Mouse (Mus musculus) central nervous system, embryonic 11.5 days (tissue): ENCODE data around the gene Osgep. TPM values are rescaled to one million over a fixed set of nuclear protein-coding genes. Genes with fewer than 3 reads are reported as not detected.

Experiments used
- polyA plus RNA-seq: library from polyadenylated mRNA; depleted of rRNA; stranded (reverse); fragments of >200 nt; gene quantifications from 2 replicates; pipeline ENCODE4 v1.2.3, GENCODE M21; 2012; rRNA removed

Gene Osgep
- 116 and 147 TPM in 2 replicates for polyA plus RNA-seq

DNA sequence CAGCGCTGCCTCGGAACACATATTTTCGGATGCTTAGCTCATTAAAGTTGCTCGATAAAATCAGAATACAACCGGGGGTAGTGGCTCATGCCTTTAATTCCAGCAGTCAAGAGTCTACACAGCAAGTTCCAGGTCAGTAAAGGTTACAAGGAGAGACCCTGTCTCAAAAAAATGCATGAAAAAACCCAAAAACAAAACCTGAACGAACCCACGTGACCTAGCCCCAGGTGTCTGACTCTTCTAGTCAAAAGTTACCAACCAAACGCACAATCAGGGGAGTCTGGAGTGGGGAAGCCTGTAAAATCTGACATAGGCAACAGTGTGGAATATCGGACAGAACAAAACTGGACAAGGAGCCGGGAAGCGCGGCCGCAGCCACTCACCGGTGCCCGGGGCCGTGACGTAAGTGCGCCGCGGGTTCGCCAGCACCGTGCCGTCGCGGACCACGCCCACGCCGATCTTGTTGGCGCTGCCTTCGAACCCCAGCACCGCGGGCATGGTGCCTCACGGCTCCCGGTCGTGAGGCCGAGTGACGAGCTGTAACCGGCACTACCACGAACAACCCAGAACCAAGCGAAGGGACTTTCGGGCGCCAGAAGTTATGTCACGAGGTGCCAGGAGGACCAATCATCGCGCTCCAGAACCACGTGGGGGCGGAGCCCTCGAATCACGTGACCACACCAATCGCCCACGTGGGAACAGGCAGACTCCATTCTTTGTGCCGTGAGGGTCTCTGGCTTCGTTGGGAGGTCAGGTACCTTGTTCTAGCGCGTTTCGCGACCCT is at the start of gene Osgep, which contains the start of gene Apex1:
Osgep (minus strand) TSS at position 613 of the 784 bp plus-strand sequence.
Apex1 (plus strand) TSS at position 688 of the 784 bp plus-strand sequence.

GRCm38 (mm10) chr14:50955942-50956508 is 31.3 kb upstream of the Osgep start, which contains the start of gene Pnp2:
TSS of gene Pnp2 (plus strand) at chr14:50955992.

DNA sequence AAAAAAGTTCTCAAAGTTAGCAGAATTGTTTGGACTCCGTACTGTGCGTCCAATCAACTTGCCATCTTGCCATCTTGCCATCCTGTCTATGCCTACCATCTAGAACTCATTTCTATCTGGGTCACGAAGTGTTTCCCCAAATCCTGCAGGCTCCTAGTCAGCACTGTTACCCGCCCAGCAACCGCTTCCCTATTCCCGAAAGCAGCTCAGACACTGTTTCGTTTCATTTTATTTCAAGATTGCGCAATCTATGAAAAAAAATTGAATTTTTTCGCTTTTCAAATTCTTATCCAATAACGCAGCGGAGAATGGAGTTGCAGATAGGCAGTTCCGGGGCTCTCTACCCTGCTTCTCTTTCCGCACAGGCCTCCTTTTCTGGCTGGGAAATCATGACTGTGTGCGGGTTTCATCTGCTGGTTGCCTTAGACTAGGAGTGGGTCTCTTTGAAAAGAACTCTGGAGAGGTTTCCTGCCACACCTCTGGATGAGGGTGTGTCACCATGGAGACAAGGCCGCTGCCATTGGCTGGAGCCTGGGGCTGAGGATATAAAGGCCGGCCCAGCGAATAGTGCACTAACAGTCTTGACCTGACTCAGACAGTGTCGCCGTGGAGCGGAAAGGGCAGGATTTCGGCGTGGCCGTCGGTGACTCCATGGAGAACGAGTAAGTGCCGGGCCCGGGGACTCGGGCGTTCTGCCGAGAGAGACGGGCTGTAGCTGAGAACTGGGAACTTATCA is 19.4 kb upstream of the Osgep start, which contains the start of gene Gm49342:
Gm49342 (plus strand) TSS at position 586 of the 736 bp plus-strand sequence.

GRCm38 (mm10) chr14:50930754-50931492 is 6.2 kb upstream of the Osgep start, which contains the start of the genes Pip4p1 and Pnp:
TSS of gene Pip4p1 (minus strand) at chr14:50930856.
TSS of gene Pnp (plus strand) at chr14:50931082.

DNA sequence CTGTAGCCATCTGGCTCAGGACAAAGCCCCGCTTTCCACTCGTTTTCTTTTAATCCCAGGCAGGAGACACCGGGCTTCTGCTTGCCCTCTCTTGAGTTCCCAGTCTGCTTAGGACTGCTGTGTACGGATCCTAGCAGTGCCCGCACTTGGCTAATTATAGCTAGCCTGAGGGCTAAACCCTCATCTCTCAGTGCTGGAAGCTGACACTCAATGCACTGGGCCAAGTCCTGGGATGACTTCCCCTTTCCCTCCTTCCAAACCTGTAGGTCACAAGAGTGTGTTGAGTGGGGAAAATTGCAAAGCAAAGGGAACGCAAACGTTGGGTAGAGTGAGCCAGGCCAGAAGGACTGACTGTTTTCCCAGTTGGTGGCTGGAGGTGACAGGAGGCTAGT is 27.3 kb downstream of the Osgep start, which contains the start of gene Klhl33:
Klhl33 (minus strand) TSS at position 134 of the 392 bp plus-strand sequence.

GRCm38 (mm10) chr14:50869889-50870804 is 54.5 kb downstream of the Osgep start, which contains the start of gene Tep1:
TSS of gene Tep1 (minus strand) at chr14:50870560.

Other genes with a start within 250 kb of the Osgep start
- not detected in 2 replicates for gene Olfr747, start 231.7 kb downstream of the Osgep start, polyA plus RNA-seq
- not detected in 2 replicates for gene Olfr748, start 217.5 kb downstream of the Osgep start, polyA plus RNA-seq
- not detected in 2 replicates for gene Olfr749, start 179.8 kb downstream of the Osgep start, polyA plus RNA-seq
- 98.5 and 117 TPM in 2 replicates for gene Ttc5, start 139.4 kb downstream of the Osgep start, polyA plus RNA-seq
- 0.17 TPM in 1 of 2 replicates, not detected in the other for gene Ccnb1ip1, start 117.2 kb downstream of the Osgep start, polyA plus RNA-seq
- 93.7 and 103 TPM in 2 replicates for gene Parp2, start 117.1 kb downstream of the Osgep start, polyA plus RNA-seq
- gene Tep1, start 54.3 kb downstream of the Osgep start, polyA plus RNA-seq, result 8.0 and 11.4 TPM in 2 replicates
- gene Klhl33, start 27.4 kb downstream of the Osgep start, polyA plus RNA-seq, result 0.26 and 0.34 TPM in 2 replicates
- gene Apex1, start 75 bp upstream of the Osgep start, polyA plus RNA-seq, result 251 and 280 TPM in 2 replicates
- 82.2 and 83.3 TPM in 2 replicates for gene Pip4p1, start 6.0 kb upstream of the Osgep start, polyA plus RNA-seq
- gene Pnp, start 6.2 kb upstream of the Osgep start, polyA plus RNA-seq, result 56.1 and 57.4 TPM in 2 replicates
- 55.7 and 88.9 TPM in 2 replicates for gene Gm49342, start 19.6 kb upstream of the Osgep start, polyA plus RNA-seq
- gene Pnp2, start 31.1 kb upstream of the Osgep start, polyA plus RNA-seq, result 0.55 and 0.57 TPM in 2 replicates
- 0.04 TPM in 1 of 2 replicates, not detected in the other for gene Rnase10, start 82.9 kb upstream of the Osgep start, polyA plus RNA-seq
- not detected in 2 replicates for gene Rnase9, start 117.0 kb upstream of the Osgep start, polyA plus RNA-seq
- gene Rnase11, start 125.3 kb upstream of the Osgep start, polyA plus RNA-seq, result not detected in 2 replicates
- gene Rnase12, start 132.8 kb upstream of the Osgep start, polyA plus RNA-seq, result 0.14 and 0.47 TPM in 2 replicates
- not detected in 2 replicates for gene Olfr750, start 149.5 kb upstream of the Osgep start, polyA plus RNA-seq
- gene Rnase4, start 166.2 kb upstream of the Osgep start, polyA plus RNA-seq, result 8.4 and 16.1 TPM in 2 replicates
- gene Ang, start 166.3 kb upstream of the Osgep start, polyA plus RNA-seq, result 4.2 and 5.2 TPM in 2 replicates
- gene Eddm3b, start 189.5 kb upstream of the Osgep start, polyA plus RNA-seq, result 0.04 TPM in 1 of 2 replicates, not detected in the other
- gene Rnase6, start 199.0 kb upstream of the Osgep start, polyA plus RNA-seq, result 0.16 and 0.19 TPM in 2 replicates
- gene Rnase1, start 221.9 kb upstream of the Osgep start, polyA plus RNA-seq, result 0.05 and 0.10 TPM in 2 replicates
- gene Rnase2b, start 237.4 kb upstream of the Osgep start, polyA plus RNA-seq, result not detected in 2 replicates